Mouse (Mus musculus): ENCODE data around the gene Ush1c.
A peak's percentile ranks its signal among the peaks of the same experiment; 100 is the strongest.
"Not testable (repeated sequence)": the region's sequence is repeated elsewhere in the genome, so short reads cannot be mapped to it uniquely, and the experiment has no call there.

Gene Ush1c

DNA sequence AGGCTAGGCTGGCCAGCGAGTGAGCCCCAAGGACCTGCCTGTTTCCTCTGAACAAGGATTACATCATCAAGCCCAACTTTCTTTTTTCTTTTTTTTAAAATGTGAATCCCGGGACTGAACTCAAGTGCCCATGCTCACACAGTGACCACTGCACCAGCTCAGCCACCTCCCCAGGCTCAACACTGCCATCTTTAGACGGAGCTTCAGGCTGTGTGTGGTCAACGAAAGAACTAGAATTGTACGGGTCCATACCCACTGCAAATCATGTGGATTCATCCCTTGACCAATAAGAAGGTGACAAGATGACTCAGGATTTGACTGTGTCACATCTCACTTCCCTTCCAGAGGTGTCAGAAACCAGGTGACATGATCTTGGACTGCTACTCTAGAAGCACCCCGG is 33.5 kb downstream of the Ush1c start:
- no peak for DNase-seq (ENCODE audit: low read depth, low spot score)

DNA sequence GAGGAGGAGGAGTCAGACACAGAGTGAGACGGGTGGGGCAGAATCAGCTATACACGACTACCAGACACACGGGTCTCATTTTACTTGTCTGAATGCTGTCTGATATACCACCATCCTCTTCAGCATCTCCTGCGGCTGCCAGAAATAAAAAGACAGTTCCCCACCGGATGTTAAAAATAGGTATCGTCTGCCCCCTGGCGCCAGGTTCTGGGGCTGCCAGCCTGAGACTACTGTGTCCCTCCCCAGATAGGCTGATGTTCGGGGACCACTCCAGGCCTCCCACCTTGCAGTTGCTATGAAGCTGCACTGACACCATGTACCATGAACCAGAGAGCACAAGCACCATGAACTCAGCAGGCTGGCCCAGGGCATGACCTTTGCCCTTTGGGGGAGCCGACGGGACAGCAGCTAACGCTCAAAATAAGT is 34.2 kb downstream of the Ush1c start:
- DNase-seq (ENCODE audit: low read depth, low spot score), result peak; percentile 48

DNA sequence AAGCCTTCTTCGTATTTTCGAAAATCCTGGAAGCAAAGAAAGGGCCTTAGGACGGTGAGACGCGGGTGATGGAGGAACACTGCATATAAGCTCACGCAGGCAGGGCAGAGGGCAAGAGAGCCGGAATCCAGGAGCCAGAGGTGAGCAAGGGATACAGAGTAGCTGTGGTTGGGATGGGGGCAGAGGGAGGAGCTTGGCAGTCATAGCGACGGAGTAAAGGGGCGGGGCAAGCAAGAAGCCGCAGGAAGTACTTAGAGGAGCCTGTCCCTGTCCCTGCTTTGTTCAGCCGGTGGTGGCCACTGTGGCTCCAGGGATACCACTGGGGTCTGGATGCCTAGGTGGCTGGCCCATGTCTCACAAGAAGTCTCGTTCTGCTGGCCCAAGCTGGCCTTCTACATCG is 36.7 kb downstream of the Ush1c start:
- no peak for DNase-seq (ENCODE audit: low read depth, low spot score)

DNA sequence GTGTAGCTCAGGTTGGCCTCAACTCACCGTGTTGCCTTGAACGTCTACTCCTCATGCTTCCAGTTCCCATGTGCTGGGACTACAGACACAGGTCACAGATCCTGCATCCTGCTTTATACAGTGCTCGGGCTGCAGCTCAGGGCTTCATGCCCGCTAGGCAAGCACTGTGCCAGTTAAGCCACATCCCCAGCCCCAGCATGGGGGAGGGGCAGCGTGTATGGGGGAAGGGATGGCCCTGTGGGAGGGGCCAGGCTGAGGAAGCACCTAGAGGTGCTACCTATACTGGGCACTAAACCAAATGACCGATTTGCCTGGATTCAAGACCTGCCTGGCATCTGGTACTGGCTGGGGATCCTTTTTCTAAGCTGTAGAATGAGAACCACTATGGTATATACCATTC is 38.3 kb downstream of the Ush1c start:
- DNase-seq (ENCODE audit: low read depth, low spot score), result no peak

DNA sequence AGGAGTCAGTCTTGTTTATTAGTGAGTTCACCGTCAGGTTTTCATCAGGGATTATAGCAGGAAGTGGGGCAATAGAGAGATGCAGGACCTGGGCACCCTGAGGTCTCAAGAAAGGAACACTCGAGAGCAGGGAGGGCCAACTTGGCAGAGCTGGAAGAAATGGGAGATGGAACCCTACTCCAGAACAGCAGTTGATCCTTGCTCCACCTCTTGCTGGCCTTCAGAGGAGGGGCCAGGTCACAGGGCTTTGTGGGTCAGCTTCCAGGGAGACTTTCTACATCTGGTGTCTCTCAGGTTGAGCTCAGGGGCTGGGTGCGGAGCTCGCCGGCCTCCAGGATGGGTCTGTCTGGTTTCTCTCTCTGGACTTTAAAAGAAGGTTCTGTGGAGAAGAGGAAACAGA is 42.9 kb downstream of the Ush1c start:
- DNase-seq (ENCODE audit: low read depth, low spot score), result no peak

DNA sequence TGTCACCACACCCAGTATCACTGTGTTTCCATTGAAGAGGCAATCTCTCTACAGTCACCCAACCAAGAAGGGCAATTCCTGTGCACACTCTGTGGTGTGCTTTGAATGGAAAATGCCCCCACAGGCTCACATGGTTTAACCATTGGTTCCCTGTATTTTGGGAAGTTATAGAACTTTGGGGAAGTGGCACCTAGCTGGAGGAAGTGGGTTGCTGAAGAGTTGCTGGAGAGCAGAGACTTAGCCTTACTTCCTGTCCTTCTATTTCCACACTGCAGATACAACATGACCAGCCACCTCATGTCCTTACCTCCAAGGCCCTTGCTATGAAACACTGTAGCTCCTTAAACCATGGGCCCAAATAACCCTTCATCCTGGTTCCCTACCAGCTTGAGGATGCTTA is 54.1 kb downstream of the Ush1c start:
- DNase-seq (ENCODE audit: low read depth, low spot score), result no peak

DNA sequence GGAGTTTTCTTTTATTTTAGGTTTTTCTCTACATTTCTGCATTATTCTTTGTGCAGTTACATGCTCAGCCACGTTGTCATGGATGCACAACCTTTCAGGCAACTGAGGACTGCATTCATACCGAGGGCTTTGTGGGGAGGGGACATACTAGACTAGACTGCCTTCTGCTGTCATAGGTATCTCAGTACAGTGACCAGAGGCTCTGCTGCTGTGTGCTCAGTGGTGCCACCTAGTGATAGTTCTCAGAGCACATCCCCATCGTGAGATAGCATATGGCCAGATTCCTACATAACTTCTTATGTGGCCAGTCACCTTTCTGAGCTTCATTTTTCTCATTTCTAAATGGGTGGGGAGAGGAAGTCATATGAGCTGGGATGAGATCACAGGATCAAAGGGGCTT is 56.7 kb downstream of the Ush1c start:
- DNase-seq (ENCODE audit: low read depth, low spot score), result peak; percentile 67

DNA sequence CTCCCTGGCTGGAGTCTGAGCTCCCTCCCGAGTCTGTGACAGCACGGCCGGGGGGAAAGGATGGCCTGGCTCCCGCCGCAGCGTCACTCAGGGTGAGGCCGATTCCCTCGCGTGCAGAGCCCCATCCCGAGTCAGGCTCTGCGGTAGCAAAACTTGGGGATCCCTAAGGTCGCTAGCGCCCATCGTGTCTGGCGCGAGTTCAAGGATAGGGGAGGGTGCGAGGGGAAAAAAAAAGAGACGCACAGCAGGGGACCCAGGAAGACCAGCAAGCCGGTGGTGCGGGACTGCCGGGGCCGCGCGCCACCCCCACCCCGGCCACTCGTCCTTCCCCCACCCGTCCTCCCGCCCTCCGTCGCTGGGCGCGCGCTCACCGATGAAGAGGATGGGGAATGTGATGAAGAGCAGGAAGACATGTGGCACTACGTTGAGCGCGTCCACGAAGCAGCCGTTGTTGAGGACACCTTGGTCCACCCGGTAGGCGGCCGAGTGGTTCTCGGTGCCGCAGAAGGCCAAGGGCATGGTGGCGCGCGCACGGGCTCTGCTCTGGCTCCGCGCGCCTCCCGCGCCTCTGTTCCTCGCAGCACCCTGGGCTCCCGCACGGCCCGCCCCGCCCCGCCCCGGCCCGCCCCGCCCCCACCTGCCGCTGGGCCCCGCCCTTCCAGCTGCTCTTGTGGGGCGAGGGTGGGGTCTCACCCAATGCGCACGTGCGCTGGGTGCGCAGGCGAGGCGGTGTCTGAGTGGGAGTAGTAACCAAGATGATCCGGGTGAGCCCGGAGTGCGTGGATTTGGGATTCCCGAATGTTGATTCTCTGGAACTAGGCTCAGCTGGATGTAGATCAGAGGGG is 58.6 kb downstream of the Ush1c start, which contains the start of gene Abcc8:
Gene Abcc8, minus strand, starts transcription at position 603 of the 845 bp plus-strand sequence.
- DNase-seq (ENCODE audit: low read depth, low spot score), result no peak

DNA sequence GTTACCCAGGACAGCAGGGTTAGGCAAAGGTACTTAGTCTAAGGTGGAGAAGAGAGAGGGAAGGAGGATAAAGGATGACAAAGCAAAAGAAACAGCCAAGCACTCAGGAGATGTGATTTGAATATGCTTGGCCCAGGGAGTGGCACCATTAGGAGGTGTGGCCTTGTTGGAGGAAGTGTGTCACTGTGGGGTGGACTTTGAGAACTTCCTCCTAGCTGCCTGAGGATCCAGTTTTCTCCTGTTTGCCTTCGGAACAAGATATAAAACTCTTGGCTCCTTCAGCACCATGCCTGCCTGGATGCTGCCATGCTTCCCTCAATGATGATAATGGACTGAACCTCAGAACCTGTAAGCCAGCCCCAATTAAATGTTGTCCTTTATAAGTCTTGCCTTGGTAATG is 69.3 kb downstream of the Ush1c start:
- DNase-seq (ENCODE audit: low read depth, low spot score), result not testable (repeated sequence)

DNA sequence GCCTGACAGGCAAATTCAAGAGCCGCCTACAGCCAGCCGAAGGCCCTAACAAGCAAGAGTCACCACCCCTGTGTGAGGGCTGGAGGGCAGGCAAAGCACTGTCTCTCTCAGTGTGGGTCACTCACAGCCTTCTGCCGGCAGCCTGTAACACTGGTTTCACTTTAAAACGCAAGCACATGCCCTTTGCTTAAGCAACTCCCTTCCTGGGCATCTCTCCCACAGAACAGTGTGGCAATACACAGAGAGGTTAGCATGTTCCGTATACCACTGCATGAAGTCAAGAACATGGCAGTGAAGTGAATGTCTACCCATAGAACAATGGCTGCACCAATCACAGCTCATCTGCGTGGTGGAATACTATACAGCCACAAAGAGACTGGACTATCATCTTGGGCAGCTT is 69.9 kb downstream of the Ush1c start:
- no peak for DNase-seq (ENCODE audit: low read depth, low spot score)

DNA sequence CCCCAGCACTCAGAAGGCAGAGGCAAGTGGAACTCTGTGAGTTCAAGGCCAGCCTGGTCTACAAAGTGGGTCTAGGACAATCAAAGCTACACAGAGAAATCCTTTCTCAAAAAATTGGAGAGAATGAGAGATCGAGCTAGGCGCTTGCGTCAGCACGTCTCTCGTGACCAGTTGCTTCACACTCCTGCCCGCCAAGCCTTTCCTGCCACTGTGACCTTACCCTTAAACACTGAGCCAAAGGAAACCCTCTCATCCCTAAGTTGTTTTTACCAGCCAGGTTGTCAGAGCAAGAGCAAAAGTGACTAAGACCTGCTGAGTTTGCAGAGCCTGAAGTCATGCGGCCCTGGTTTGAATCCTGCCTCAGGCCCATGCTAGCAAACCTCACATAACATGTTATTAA is 70.4 kb downstream of the Ush1c start:
- no peak for DNase-seq (ENCODE audit: low read depth, low spot score)

DNA sequence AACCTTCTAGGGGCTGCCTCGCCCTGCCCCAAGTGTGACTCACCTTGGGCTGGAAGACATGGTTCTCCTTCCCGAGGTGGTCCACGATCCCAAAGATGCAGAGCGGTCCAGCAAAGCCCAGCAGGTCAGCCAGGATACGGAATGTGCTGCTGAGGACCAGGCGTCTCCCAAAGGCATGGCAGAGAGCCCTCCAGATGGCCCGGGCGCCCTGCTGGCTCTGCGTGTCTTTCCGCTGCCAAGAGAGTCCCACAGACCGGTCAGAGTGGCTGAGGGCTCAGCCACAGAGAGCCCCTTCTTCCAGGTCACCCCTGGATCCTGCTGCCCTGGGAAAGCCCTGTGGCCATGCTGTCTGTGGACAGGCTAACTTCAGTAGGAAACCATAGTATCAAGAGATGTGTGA is 72.4 kb downstream of the Ush1c start:
- no peak for DNase-seq (ENCODE audit: low read depth, low spot score)

DNA sequence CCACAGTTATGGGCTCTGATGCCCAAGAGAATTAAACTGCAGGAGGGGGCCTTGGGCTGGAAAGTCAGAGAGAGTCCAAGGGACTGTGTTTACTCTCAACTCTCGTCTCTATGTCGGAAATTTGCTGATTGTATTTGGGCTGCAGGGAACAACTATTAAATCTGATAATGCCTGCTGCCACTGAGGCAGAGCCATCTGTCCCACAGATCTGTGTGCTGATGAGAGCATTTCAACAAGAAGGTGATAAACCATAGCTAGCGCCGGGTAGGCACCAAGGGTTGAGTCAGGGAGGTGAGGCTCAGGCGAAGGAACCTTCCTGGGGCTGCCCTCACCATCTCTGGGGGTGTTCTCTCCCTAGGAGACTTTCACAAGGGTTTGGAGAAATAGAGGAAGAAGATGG is 75.6 kb downstream of the Ush1c start:
- no peak for DNase-seq (ENCODE audit: low read depth, low spot score)

DNA sequence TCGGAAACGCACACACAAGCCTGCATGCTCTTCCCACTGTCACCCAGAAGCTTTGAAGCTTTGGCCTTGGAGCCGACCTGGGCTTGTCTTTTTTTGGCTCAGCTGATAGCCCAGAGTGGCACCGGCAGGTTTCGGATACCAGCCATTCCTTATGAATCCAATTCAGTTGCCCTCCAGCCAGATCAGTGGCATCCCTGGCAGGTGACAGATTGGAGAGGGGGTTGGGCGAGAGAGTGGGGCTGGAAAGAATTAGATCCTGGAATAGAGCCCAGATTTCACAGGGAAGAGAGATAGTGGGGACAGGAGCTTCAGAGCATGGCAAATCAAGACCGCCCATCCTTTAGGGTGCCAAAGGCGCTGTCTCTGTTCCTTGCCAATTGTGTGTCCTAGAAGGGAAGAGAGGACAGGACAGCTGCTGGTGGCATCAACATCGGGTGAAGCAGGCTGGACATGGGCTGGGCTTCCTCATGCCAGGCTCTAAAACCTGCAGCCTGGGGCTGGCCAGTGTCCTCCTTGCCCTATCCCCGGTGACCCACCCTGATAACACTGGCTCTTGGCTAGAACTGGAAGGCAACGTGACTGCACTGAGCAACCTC is 76.1 kb downstream of the Ush1c start:
- DNase-seq (ENCODE audit: low read depth, low spot score), result no peak

DNA sequence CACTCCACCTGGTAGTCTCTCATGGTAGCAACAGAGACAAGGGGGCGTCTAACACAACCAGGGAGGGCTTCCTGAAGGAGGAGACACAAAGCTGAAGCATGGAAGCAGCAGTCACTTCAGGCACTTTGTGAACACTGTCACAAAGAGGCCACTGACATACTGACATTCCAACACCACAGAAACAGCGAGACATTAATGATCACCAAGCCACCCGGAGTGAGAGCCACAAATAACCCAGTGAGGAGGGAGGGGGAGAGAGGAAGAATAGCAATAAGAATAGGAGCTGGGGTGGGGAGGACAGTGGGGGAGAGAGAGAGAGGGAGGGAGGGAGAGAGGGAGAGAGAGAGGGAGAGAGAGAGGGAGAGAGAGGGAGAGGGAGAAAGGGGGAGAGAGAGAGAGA is 76.7 kb downstream of the Ush1c start:
- DNase-seq (ENCODE audit: low read depth, low spot score), result no peak

DNA sequence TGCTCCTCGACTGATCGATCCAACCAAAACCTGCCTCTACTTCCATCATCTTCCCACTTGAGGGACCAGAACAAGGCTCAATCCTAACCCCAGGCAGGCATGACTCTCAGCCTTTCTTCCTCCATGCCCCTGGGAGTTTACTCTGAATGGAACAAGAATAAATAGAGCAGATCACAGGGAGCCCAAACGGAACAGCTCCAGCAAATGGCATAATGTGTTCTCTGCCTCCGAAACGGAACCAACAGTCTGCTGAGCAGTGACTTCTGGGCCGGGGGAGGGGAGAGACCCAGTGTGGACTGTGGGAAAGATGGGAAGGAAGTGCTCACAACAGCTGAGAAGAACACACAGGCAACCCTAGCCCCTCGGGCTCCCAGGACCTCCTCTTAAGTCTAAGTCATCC is 80.6 kb downstream of the Ush1c start:
- no peak for DNase-seq (ENCODE audit: low read depth, low spot score)

DNA sequence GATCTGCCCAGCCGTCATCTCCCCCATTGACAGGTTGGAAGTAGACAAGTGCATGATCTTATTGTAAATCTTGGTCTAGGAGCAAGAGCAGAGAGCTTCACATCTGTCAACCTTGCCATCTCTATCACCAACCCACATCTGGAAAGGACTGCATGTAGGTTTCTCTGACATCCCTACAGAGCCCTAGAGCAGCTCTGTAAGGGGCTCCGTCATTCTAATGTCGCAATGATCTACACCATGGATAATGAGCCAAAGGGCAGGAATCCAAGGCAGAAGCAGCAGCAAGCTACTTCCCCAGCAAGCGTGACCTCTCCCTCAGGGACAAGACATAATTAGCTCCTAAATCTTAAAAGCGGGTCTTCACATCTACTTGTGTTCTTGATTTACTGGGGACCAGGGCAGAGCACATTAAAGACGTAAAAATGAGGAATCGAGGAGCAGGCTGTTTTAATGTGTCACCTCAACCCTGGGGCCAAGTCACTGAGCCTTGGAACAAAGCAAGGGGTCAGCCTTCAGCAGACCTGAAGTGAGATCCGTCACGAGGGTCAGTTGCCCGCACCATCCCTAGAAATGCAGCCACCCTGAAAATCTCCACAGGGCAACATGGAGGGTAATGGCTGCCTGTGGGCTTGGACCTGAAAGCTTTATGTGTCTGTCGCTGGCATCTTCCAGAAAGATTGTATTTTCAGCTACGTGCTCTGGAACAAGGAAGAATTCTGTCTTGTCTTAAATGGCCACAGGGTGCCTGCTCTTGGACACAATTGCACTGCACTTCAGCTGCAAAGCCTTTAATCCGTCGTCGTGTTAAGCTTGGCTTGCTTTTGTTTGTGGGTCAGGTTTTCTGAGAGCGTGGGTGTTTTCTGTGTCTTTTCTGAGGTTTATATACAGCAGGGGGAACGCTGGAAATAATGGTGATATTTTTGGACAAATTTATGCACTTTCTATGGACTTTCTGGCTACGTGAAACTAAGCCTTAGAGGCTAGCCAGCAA is 83.5 kb downstream of the Ush1c start:
- DNase-seq (ENCODE audit: low read depth, low spot score), result no peak

DNA sequence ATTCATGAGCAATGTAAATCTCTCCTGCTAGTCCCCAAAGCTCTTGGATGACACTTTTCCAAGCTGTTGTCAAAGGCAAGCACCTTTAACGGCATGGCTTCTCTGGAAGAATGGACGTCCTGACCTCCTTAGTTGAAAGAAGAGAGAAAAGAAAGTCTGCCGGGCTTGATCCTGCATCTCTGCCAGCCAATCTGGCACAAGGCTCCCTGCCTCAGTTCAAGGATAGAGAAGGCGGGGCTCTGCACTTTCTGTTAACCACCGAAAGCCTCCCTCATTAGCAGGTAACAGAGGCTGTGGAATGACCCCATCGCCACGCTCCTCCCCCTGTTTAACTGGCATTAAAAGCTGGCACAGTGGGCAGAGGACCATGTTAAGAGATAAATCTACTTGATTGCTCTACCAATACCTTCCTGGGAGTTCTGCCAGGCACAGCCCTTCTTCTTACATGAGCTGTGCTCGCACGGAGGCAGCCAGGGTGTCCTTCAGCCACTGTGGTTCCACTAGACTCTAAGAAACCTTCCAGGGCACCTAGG is 85.4 kb downstream of the Ush1c start:
- DNase-seq (ENCODE audit: low read depth, low spot score), result no peak

DNA sequence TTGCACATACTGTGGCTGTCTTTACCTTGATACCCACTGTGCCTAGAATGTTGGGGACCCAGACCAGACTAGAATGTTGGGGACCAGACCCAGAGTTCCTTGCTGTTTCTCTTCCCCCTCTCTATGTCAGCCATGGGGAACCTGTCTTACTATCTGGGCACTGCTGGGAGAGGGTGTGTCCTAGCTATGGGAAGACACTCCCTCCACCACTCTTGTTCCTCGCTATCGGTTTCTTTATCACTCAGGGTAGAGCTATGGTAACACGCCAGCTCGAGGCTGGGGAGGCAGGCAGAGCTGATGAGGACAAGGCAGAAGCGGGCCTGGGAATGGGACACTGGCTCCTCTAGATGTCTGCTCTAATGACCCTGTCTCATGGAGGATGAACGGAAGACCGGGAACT is 90.9 kb downstream of the Ush1c start:
- no peak for DNase-seq (ENCODE audit: low read depth, low spot score)

DNA sequence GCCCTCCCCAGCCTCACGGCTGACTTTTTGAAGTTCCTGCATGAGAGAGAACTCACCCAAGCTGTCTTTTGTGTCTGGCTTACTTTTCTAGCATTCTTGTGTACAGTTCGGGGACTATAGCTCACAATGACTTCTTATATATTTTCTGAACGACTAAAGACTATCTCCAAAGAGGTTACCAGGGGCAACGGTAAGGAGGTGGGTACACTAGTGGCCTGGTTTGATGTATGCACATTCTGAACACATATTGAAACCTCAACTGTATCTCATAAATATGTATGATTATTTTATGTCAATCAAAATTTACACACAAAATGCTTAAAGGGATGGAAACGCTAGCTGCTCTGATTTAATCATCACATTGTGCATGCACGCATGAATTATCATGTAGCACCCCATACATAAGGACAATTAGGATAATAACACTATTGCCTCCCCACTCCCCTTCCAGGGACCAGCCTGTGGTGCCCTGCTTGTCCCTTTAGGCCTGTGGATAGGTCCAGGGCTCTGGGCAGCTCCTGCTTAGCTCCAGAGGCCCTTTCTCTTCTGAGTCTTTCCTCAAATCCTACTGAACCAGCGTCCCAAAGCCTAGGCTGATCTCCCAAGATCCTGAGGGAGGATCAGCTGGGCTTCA is 91.5 kb downstream of the Ush1c start:
- DNase-seq (ENCODE audit: low read depth, low spot score), result no peak

All from 3T3-L1 (cell line).